Mouse (Mus musculus) heart, adult 2 months (tissue): ENCODE measurements around the gene Tex264. TPM values are rescaled to one million over a fixed set of nuclear protein-coding genes. Genes with fewer than 3 reads are reported as not detected.
A peak's percentile ranks its signal among the peaks of the same experiment; 100 is the strongest.

Experiments
- DNase-seq, 2 experiments: peaks; one replicate each; pipeline ENCODE4 v3.0.0; 2021
- H3K27ac ChIP-seq: fragments of 200-600 bp; 2 replicates; pipeline ENCODE4 v1.8.1; 2022
- H3K27me3 ChIP-seq: fragments of 200-500 bp; 2 replicates; pipeline ENCODE4 v1.6.1; 2012; ENCODE audit warnings: mild to moderate bottlenecking, low read length, inconsistent platforms, mixed read lengths; ENCODE audit not compliant: control insufficient read depth, insufficient read depth
- H3K36me3 ChIP-seq: fragments of 200-500 bp; 2 replicates; pipeline ENCODE4 v1.6.1; 2012; ENCODE audit warnings: low read length, inconsistent platforms; ENCODE audit not compliant: control insufficient read depth, insufficient read depth
- H3K4me1 ChIP-seq: fragments of 200-500 bp; 2 replicates; pipeline ENCODE4 v1.6.1; 2011; ENCODE audit warnings: low read length; ENCODE audit not compliant: control insufficient read depth, insufficient read depth
- H3K4me3 ChIP-seq: fragments of 200-600 bp; 2 replicates; pipeline ENCODE4 v1.8.1; 2022
- H3K79me2 ChIP-seq: fragments of 200-500 bp; replicated peaks from 2 replicates; pipeline ENCODE4 v1.6.1; 2012; ENCODE audit warnings: mild to moderate bottlenecking, inconsistent platforms, low read length, moderate library complexity, mixed read lengths; ENCODE audit not compliant: control insufficient read depth, insufficient read depth
- H3K9ac ChIP-seq: fragments of 200-500 bp; 2 replicates; pipeline ENCODE4 v1.6.1; 2012; ENCODE audit warnings: low read depth, mild to moderate bottlenecking, control low read depth, inconsistent platforms, low read length, mixed read lengths
- CTCF ChIP-seq: fragments of 200-600 bp; IDR thresholded peaks from 2 replicates; pipeline ENCODE4 v1.8.1; 2022; ENCODE audit warnings: antibody characterized with exemption, mild to moderate bottlenecking, moderate library complexity
- EP300 ChIP-seq: fragments of 200-500 bp; IDR thresholded peaks from 2 replicates; pipeline ENCODE4 v1.6.1; 2011; ENCODE audit warnings: low read depth, low read length, control low read depth; ENCODE audit not compliant: insufficient read depth
- POLR2A ChIP-seq: fragments of 200-500 bp; IDR thresholded peaks from 2 replicates; pipeline ENCODE4 v1.6.1; 2011; ENCODE audit warnings: mild to moderate bottlenecking, low read depth, low read length, control low read depth; ENCODE audit not compliant: insufficient read depth
- WGBS: fragments of 180-500 bp; shearing (Covaris S2); methylation state at CpG from one replicate; pipeline ENCODE4 v1.1.7; 2018; 5-methylcytosine and 5-hydroxymethylcytosine counted together
- intact Hi-C: fragments of 180-260 bp; cut with DNase I; formaldehyde crosslinking; loops from one replicate; pipeline ENCODE4 v1.15.1; 2025
- polyA plus RNA-seq: library from polyadenylated mRNA; depleted of rRNA; stranded (reverse); fragments of >200 nt; gene quantifications from 2 replicates; pipeline ENCODE4 v1.2.3, GENCODE M21; 2012
- total RNA-seq, 2 experiments: library from RNA; stranded (reverse); gene quantifications; 2 replicates each; pipeline ENCODE4 v1.2.3; 2021

The Tex264 gene
- total and polyA plus RNA-seq, 3 experiments = 40.3 to 62.1 (median 47.6) TPM

DNA sequence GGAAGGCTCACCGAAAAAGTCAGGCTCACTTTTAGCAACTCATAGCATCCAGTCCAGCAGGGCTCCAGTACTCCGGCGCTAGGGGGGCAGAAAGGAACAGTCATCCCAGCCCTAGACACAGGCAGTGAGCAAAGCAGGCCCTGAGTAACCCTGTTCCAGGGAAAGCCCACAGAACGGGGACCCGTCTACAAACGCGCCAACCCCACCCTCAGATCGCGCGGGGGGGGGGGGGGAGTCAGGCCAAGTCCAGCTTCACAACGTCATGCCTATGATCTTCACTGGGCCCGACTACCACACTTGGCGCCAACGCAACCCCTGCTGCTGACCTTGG is 844 bp downstream of the Tex264 start:
- Histone ChIP-seq H3K4me3 (peak overlapping the region; percentile 98), H3K27ac (peak overlapping the region; percentile 90), H3K4me1 (peaks cover 4% of the 10 kb centered on the region), H3K79me2 (no peaks in the 10 kb centered on the region), H3K9ac (peak overlapping the region; percentile 79), H3K36me3 (no peaks in the 10 kb centered on the region), H3K27me3 (no peaks in the 10 kb centered on the region)
- WGBS = 3% methylated on average over 14 of the region's 14 CpGs
- DNase-seq = peak in 1 of 2 experiments; percentile 36
- intact Hi-C loops = loop anchor here (5.0 to 10.0 kb wide), 3 partner anchors 202 to 860 kb away; partner anchors contain the start of genes Cyb561d2, Mapkapk3, Nprl2 and Rbm15b
- TF ChIP-seq POLR2A = no peak
- no peak for TF ChIP-seq EP300
- TF ChIP-seq CTCF = no peak

DNA sequence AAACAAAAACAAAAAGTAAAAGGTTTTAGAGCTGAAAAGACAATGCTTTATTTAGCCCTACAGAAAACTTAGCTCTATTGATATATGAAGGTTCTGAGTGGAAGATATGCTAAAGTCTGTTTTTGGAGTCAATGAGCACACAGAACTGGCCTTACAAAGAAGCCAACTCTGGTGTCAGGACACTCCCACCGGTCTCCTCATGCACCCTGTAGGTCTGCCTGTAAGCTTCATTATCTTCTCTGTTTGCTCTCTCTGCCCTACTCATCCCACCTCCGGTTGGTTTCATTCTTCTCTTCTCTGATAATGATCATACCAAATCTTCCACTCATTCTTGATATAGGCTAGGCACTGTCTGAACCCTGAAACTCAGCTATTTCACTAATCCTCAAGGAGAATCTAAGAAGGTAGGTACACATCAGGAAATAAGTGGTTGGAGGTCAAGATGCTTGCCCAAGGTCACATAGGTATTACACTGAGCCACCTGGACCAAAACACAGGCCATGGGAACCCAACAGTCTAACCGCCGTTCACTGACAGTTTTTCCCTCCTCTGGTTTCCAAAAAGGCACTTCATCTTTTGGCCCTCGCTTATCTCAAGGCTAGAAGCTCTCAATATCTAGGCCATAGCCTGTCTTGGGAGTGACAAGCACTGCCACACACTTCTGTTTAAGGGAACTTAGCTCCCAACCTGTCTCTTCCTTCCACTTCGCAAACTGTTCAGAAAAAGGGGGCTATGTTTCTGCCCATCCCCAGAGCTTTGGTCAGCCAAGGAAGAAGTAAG is 1.4 kb downstream of the Tex264 start:
- Histone ChIP-seq H3K4me3 (peak overlapping the region; percentile 98), H3K9ac (peak overlapping the region; percentile 79), H3K36me3 (no peaks in the 10 kb centered on the region), H3K79me2 (no peaks in the 10 kb centered on the region), H3K27me3 (no peaks in the 10 kb centered on the region), H3K27ac (peak overlapping the region; percentile 90; the same call in 1 of the 2 replicates), H3K4me1 (peaks cover 4% of the 10 kb centered on the region)
- no peak for TF ChIP-seq CTCF
- TF ChIP-seq EP300 = no peak
- TF ChIP-seq POLR2A = no peak
- intact Hi-C loops = loop anchor here (10.0 kb wide), 1 partner anchor 861 kb away; the partner anchor contains the start of genes Cyb561d2, Nprl2 and Zmynd10
- DNase-seq = no peak
- WGBS = 71% methylated on average over 6 of the region's 6 CpGs

DNA sequence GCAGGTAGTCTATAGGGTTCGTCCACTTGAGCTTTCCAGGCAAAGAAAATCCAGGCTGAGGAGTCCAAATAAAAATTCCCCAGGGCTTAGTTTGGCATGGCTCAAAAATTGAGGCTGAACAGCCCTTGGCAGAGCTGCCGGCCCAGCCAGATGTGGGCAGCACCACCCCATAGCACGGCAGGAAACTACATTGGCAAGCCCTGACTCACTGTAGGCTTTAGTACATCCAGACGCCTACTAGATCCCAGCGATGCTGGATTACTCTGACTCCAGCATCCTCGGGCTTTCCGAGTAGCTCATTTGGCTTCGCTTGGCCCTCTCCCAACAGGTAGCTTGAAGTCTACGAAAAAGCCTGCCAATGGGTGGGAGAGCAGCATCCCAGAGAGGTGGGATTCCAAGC is 4.7 kb downstream of the Tex264 start:
- Histone ChIP-seq H3K27me3 (no peaks in the 10 kb centered on the region), H3K4me3 (no peak overlapping the region), H3K27ac (no peak overlapping the region), H3K4me1 (peaks cover 4% of the 10 kb centered on the region), H3K9ac (no peak overlapping the region), H3K79me2 (no peaks in the 10 kb centered on the region), H3K36me3 (no peaks in the 10 kb centered on the region)
- no peak for DNase-seq
- intact Hi-C loops = loop anchor here (10.0 kb wide), 1 partner anchor 864 kb away; the partner anchor contains the start of genes Cyb561d2, Nprl2 and Zmynd10
- no peak for TF ChIP-seq CTCF
- TF ChIP-seq EP300 = no peak
- no peak for TF ChIP-seq POLR2A
- WGBS = 78% methylated on average over 9 of the region's 9 CpGs

DNA sequence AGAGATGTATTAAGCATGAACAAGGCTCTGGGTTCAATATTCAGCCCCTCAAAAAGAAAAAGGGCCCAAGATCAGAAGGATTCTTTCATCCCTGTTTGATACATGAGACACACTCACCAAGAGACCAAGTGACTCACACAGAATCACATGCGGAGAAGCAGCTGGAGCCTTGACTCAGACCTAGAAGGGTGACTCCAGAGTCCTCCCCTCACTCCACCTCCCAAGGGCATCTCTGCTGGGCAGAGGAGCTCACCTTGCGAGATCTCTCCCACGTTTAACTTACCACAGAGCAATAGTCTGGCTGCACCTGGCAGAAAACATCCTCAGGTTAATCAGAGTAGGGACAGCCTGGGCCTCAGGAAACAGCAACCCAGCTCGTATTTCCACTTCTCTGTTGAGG is 7.5 kb downstream of the Tex264 start:
- 68% methylated on average over 4 of the region's 4 CpGs for WGBS
- intact Hi-C loops = no loop called here
- no peaks in the 10 kb centered on the region for H3K36me3 ChIP-seq

DNA sequence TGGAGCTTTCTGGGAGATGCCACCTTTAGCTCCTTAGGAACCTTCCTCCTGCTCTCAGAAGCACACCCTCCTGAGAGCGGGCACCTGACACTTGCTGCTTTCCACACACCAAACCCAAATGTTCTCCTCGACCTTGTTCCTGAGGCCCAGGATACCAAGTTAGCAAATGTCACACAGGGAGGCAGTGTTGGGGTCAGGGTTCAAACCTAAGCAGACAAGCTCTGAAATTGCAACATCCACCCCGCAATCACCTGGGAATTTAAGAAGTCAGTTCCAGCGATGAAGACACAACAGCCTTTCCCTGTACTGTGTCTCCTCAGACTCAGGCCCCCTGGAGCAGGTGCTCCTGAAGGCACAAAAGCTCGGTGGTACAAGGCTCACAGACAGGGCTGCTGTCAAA is 8.0 kb downstream of the Tex264 start:
- TF ChIP-seq POLR2A (no peak), CTCF (no peak), EP300 (no peak)
- intact Hi-C loops = no loop called here
- Histone ChIP-seq H3K4me1 (no peaks in the 10 kb centered on the region), H3K79me2 (no peaks in the 10 kb centered on the region), H3K27me3 (no peaks in the 10 kb centered on the region), H3K27ac (no peak overlapping the region), H3K4me3 (no peak overlapping the region), H3K9ac (no peak overlapping the region), H3K36me3 (no peaks in the 10 kb centered on the region)
- 86% methylated on average over 5 of the region's 5 CpGs for WGBS
- DNase-seq = no peak

More for the DNA sequence above, 7.5 kb downstream of the Tex264 start:
- no peak for DNase-seq
- no peak overlapping the region for H3K4me3 ChIP-seq
- H3K27me3 ChIP-seq = no peaks in the 10 kb centered on the region
- no peaks in the 10 kb centered on the region for H3K4me1 ChIP-seq
- TF ChIP-seq EP300 (no peak), POLR2A (no peak), CTCF (no peak)
- H3K9ac ChIP-seq = no peak overlapping the region
- H3K79me2 ChIP-seq = no peaks in the 10 kb centered on the region
- H3K27ac ChIP-seq = no peak overlapping the region

DNA sequence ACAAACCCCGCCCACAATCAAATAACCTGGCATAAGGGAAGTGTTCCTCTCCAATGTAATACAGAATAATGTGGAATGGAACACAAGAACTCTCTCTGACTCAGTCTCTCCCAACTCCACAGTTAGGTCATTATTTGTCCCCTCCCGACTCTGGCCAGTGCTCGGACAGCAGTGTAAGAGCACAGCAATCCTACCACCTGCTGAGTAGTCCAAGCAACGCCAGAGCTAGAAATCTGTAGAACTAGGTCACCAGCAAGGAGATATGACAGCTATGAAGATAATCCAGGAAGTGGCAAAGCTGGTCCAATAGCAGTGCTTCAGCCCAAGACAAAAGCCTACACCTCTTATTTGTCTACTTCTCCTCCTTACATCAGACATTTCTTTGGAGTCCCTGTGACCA is 9.2 kb downstream of the Tex264 start:
- Histone ChIP-seq H3K4me3 (no peak overlapping the region), H3K27ac (no peak overlapping the region), H3K36me3 (no peaks in the 10 kb centered on the region), H3K79me2 (no peaks in the 10 kb centered on the region), H3K4me1 (no peaks in the 10 kb centered on the region), H3K9ac (no peak overlapping the region), H3K27me3 (no peaks in the 10 kb centered on the region)
- no peak for TF ChIP-seq CTCF
- TF ChIP-seq POLR2A = no peak
- no peak for TF ChIP-seq EP300
- intact Hi-C loops = no loop called here
- 75% methylated on average over 4 of the region's 4 CpGs for whole genome bisulfite sequencing
- DNase-seq = no peak
